Mouse (Mus musculus) heart, embryonic 12.5 days (tissue): Measurements from ENCODE around the gene Klrk1. TPM values are rescaled to one million over a fixed set of nuclear protein-coding genes. Genes with fewer than 3 reads are reported as not detected.
"Not testable (repeated sequence)": the region's sequence is repeated elsewhere in the genome, so short reads cannot be mapped to it uniquely, and the experiment has no call there.

Experiments
- ATAC-seq: fragments of 200-750 bp; cut with Nextera tagmentation; 2 replicates; pipeline ENCODE4 v1.8.0; 2017; ENCODE audit warnings: moderate TSS enrichment, moderate library complexity; ENCODE audit not compliant: insufficient number of reproducible peaks, low FRiP score
- H3K27ac ChIP-seq: fragments of 300-500 bp; sonication (generic); 2 replicates; pipeline ENCODE4 v1.5.1; 2016; ENCODE audit warnings: mild to moderate bottlenecking, moderate library complexity; ENCODE audit not compliant: poor library complexity, severe bottlenecking
- H3K27me3 ChIP-seq: fragments of 300-500 bp; sonication (generic); replicated peaks from 2 replicates; pipeline ENCODE4 v1.6.1; 2016; ENCODE audit warnings: mild to moderate bottlenecking, moderate library complexity
- H3K36me3 ChIP-seq: fragments of 300-500 bp; sonication (generic); 2 replicates; pipeline ENCODE4 v1.6.1; 2016; ENCODE audit warnings: mild to moderate bottlenecking, moderate library complexity
- H3K4me1 ChIP-seq: fragments of 300-500 bp; sonication (generic); replicated peaks from 2 replicates; pipeline ENCODE4 v1.6.1; 2016; ENCODE audit warnings: mild to moderate bottlenecking
- H3K4me2 ChIP-seq: fragments of 300-500 bp; sonication (generic); 2 replicates; pipeline ENCODE4 v1.6.1; 2016; ENCODE audit warnings: mild to moderate bottlenecking, moderate library complexity
- H3K4me3 ChIP-seq: fragments of 300-500 bp; sonication (generic); 2 replicates; pipeline ENCODE4 v1.5.1; 2016; ENCODE audit warnings: mild to moderate bottlenecking
- H3K9ac ChIP-seq: fragments of 300-500 bp; sonication (generic); 2 replicates; pipeline ENCODE4 v1.6.1; 2016; ENCODE audit warnings: mild to moderate bottlenecking, moderate library complexity
- H3K9me3 ChIP-seq: fragments of 300-500 bp; sonication (generic); replicated peaks from 2 replicates; pipeline ENCODE4 v1.6.1; 2016; ENCODE audit warnings: mild to moderate bottlenecking, moderate library complexity
- WGBS: fragments of 180-500 bp; shearing (Covaris S2); methylation state at CpG from one replicate; pipeline ENCODE4 v1.1.7; 2016; 5-methylcytosine and 5-hydroxymethylcytosine counted together
- polyA plus RNA-seq: library from polyadenylated mRNA; unstranded; fragments of >200 nt; fragmentation: Nextera tagmentation; extraction: Ambion mirVana; gene quantifications from 2 replicates; pipeline ENCODE4 v1.2.1, GENCODE M21; 2016

The Klrk1 gene
- not detected in 2 replicates for polyA plus RNA-seq

DNA sequence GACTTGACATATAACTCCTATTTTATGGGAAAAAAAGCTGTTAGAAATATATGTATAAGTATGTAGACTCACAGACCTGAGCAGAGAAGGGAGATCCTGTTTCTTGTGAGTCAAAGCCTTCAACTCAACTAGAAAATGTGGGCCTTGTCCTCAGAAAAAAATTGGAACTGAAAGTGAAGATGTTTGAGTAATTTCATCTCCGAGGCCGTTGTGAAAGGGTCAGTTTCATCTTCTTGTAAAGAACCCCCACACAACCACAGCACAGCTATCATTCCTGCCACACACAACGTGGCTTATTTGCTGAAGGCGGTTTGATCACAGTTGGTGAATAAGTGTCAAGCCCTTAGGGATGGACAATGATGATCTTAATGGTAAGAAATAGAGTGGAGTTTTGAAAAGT is at the start of gene Klrk1:
Klrk1 (minus strand) TSS at position 130 of the 400 bp plus-strand sequence.
- no peak within 1 kb of the TSS for H3K4me3 ChIP-seq
- no peaks in the 10 kb centered on the region for H3K9me3 ChIP-seq
- H3K36me3 ChIP-seq: no peaks in the 10 kb centered on the region
- H3K9ac ChIP-seq: no peak within 1 kb of the TSS
- no peaks in the 10 kb centered on the region for H3K27me3 ChIP-seq
- 73% methylated on average over 4 of the region's 4 CpGs for WGBS
- no peak for ATAC-seq
- no peaks in the 10 kb centered on the region for H3K4me1 ChIP-seq
- H3K27ac ChIP-seq: no peak within 1 kb of the TSS
- no peak within 1 kb of the TSS for H3K4me2 ChIP-seq

DNA sequence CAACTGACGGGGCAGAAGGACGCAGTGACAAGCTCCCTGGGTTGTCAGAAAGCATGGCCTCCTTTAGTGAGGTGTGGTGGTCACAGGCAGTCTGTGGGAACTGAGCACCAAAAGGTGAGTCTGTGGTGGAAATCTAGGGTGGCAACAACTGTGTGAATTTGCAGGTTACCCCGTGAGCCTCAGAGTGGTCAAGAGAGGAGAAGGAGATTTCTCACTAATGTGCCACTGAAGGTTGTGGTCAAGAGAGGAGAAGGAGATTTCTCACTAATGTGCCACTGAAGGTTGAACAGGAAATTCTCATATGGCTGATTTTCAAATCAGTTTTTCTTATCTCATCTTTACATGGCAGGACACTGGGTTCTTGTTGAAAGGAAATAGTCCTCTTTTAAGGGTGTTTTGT is 37.6 kb upstream of the Klrk1 start:
- H3K4me3 ChIP-seq, H3K36me3 ChIP-seq, H3K9ac ChIP-seq, ATAC-seq, H3K27ac ChIP-seq, H3K4me2 ChIP-seq, H3K4me1 ChIP-seq, H3K9me3 ChIP-seq, H3K27me3 ChIP-seq: not testable (repeated sequence)
- no CpG with 5 or more reads among the region's 3 CpGs for WGBS

GRCm38 (mm10) chr6:129660589-129660988 is 36.9 kb upstream of the Klrk1 start, which contains the start of gene Klrc2:
Gene Klrc2, minus strand, starts transcription at chr6:129660689.
- H3K4me2 ChIP-seq, H3K9me3 ChIP-seq, H3K4me3 ChIP-seq, H3K27ac ChIP-seq, H3K4me1 ChIP-seq, H3K9ac ChIP-seq, H3K27me3 ChIP-seq, ATAC-seq, H3K36me3 ChIP-seq: not testable (repeated sequence)
- WGBS: 65% methylated on average over 4 of the region's 4 CpGs

DNA sequence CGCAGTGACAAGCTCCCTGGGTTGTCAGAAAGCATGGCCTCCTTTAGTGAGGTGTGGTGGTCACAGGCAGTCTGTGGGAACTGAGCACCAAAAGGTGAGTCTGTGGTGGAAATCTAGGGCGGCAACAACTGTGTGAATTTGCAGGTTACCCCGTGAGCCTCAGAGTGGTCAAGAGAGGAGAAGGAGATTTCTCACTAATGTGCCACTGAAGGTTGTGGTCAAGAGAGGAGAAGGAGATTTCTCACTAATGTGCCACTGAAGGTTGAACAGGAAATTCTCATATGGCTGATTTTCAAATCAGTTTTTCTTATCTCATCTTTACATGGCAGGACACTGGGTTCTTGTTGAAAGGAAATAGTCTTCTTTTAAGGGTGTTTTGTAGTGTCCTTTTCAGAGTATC is 20.4 kb upstream of the Klrk1 start:
- not testable (repeated sequence) for H3K4me2 ChIP-seq, H3K4me3 ChIP-seq, H3K27me3 ChIP-seq, H3K9ac ChIP-seq, H3K4me1 ChIP-seq, H3K9me3 ChIP-seq, H3K27ac ChIP-seq, H3K36me3 ChIP-seq, ATAC-seq
- 17% methylated on average over 1 of the region's 3 CpGs for WGBS

GRCm38 (mm10) chr6:129643237-129643636 is 19.6 kb upstream of the Klrk1 start, which contains the start of gene Klrc3:
Gene Klrc3, minus strand, starts transcription at chr6:129643337.
- not testable (repeated sequence) for H3K27me3 ChIP-seq, H3K9ac ChIP-seq, ATAC-seq, H3K27ac ChIP-seq, H3K9me3 ChIP-seq, H3K4me3 ChIP-seq, H3K36me3 ChIP-seq, H3K4me2 ChIP-seq, H3K4me1 ChIP-seq
- WGBS: 74% methylated on average over 3 of the region's 3 CpGs

- H3K9me3 ChIP-seq, H3K4me3 ChIP-seq, H3K4me1 ChIP-seq, H3K27me3 ChIP-seq, H3K27ac ChIP-seq, H3K36me3 ChIP-seq, H3K4me2 ChIP-seq, H3K9ac ChIP-seq, ATAC-seq: not testable (repeated sequence)
- 70% methylated on average over 2 of the region's 2 CpGs for WGBS
Measured at GRCm38 (mm10) chr6:129631046-129631445, 7.4 kb upstream of the Klrk1 start.

- no peak overlapping the region for H3K9ac ChIP-seq
- no peak overlapping the region for H3K4me3 ChIP-seq
- no peak overlapping the region for H3K4me2 ChIP-seq
- no peaks in the 10 kb centered on the region for H3K9me3 ChIP-seq
- H3K36me3 ChIP-seq: no peaks in the 10 kb centered on the region
- no peak overlapping the region for H3K27ac ChIP-seq
- no peaks in the 10 kb centered on the region for H3K4me1 ChIP-seq
- no peaks in the 10 kb centered on the region for H3K27me3 ChIP-seq
- ATAC-seq: no peak
Measured at GRCm38 (mm10) chr6:129608372-129608771, 15.3 kb downstream of the Klrk1 start.

- no peak within 1 kb of the TSS for H3K4me2 ChIP-seq
- no peaks in the 10 kb centered on the region for H3K27me3 ChIP-seq
- H3K27ac ChIP-seq: no peak within 1 kb of the TSS
- 74% methylated on average over 3 of the region's 3 CpGs for WGBS
- H3K4me1 ChIP-seq: no peaks in the 10 kb centered on the region
- no peaks in the 10 kb centered on the region for H3K36me3 ChIP-seq
- no peak for ATAC-seq
- H3K4me3 ChIP-seq: no peak within 1 kb of the TSS
- H3K9ac ChIP-seq: no peak within 1 kb of the TSS
- H3K9me3 ChIP-seq: no peaks in the 10 kb centered on the region
Measured at GRCm38 (mm10) chr6:129591508-129591907, 32.2 kb downstream of the Klrk1 start, which contains the start of gene Klrd1. Gene Klrd1, plus strand, starts transcription at chr6:129591782.

GRCm38 (mm10) chr6:129583014-129583413 is 40.6 kb downstream of the Klrk1 start:
- Histone ChIP-seq H3K4me3 (no peak overlapping the region), H3K4me2 (no peak overlapping the region), H3K27ac (no peak overlapping the region), H3K9ac (no peak overlapping the region), H3K36me3 (no peaks in the 10 kb centered on the region), H3K4me1 (no peaks in the 10 kb centered on the region), H3K27me3 (no peaks in the 10 kb centered on the region), H3K9me3 (no peaks in the 10 kb centered on the region)
- 66% methylated on average over 3 of the region's 3 CpGs for WGBS
- no peak for ATAC-seq

DNA sequence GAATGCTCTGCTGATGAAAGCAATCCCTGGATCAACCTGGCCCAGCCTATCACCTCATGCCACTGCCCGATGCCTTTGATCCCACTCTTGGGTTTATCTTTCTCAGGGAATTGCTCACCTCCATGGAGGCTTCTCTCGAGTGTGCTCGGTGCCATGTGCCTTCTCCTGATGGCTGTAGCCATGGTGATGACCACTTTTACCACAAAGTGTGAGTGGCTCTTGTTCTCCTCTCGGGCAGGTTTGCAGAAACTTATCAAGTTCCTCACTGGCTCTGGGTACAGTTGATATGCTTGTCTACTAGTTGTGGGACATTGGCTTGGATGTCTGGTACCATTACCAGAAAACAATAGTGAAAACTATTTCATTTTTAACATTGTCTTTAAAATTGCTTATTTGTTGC is 41.8 kb downstream of the Klrk1 start:
- no peak overlapping the region for H3K4me3 ChIP-seq
- ATAC-seq: no peak
- WGBS: 49% methylated on average over 4 of the region's 4 CpGs
- H3K27me3 ChIP-seq: no peaks in the 10 kb centered on the region
- no peak overlapping the region for H3K4me2 ChIP-seq
- no peak overlapping the region for H3K9ac ChIP-seq
- H3K4me1 ChIP-seq: no peaks in the 10 kb centered on the region
- no peaks in the 10 kb centered on the region for H3K36me3 ChIP-seq
- H3K9me3 ChIP-seq: no peaks in the 10 kb centered on the region
- no peak overlapping the region for H3K27ac ChIP-seq

GRCm38 (mm10) chr6:129581274-129581673 is 42.4 kb downstream of the Klrk1 start:
- H3K4me3 ChIP-seq: no peak overlapping the region
- H3K4me2 ChIP-seq: no peak overlapping the region
- 59% methylated on average over 4 of the region's 4 CpGs for WGBS
- no peaks in the 10 kb centered on the region for H3K4me1 ChIP-seq
- H3K36me3 ChIP-seq: no peaks in the 10 kb centered on the region
- no peaks in the 10 kb centered on the region for H3K9me3 ChIP-seq
- no peak overlapping the region for H3K27ac ChIP-seq
- no peaks in the 10 kb centered on the region for H3K27me3 ChIP-seq
- H3K9ac ChIP-seq: no peak overlapping the region
- no peak for ATAC-seq

GRCm38 (mm10) chr6:129577605-129578004 is 46.1 kb downstream of the Klrk1 start, which contains the start of gene Klre1:
Gene Klre1, plus strand, starts transcription at chr6:129577905.
- Histone ChIP-seq H3K4me2 (no peak within 1 kb of the TSS), H3K4me1 (no peaks in the 10 kb centered on the region), H3K36me3 (no peaks in the 10 kb centered on the region), H3K27ac (no peak within 1 kb of the TSS), H3K9ac (no peak within 1 kb of the TSS), H3K4me3 (no peak within 1 kb of the TSS), H3K9me3 (no peaks in the 10 kb centered on the region), H3K27me3 (no peaks in the 10 kb centered on the region)
- no peak for ATAC-seq
- 89% methylated on average over 8 of the region's 8 CpGs for WGBS
